ENCODE assay signal across 8 mouse cellular contexts in genomic region chr8:75109236-75109967, GRCm38 (mm10). TPM values are rescaled to one million over a fixed set of nuclear protein-coding genes. Genes with fewer than 3 reads are reported as not detected.
A peak's percentile ranks its signal among the peaks of the same experiment; 100 is the strongest.
DNase-seq lines count a peak whose midpoint lies in the region; ATAC-seq and TF ChIP-seq lines count a peak whose summit lies in the region.

Gene Mcm5, plus strand, starts transcription at chr8:75109569.

- no peaks in the 10 kb centered on the region for H3K9me3 ChIP-seq in embryonic facial prominence, embryonic 13.5 days
- H3K9me3 ChIP-seq in limb, embryonic 12.5 days, result no peaks in the 10 kb centered on the region
- H3K9me3 ChIP-seq in midbrain, embryonic 15.5 days, result no peaks in the 10 kb centered on the region

- peak within 1 kb of the TSS; percentile 97 for H3K4me2 ChIP-seq in embryonic facial prominence, embryonic 13.5 days
- peak within 1 kb of the TSS; percentile 97 for H3K4me2 ChIP-seq in limb, embryonic 12.5 days
- H3K4me2 ChIP-seq in midbrain, embryonic 15.5 days, result peak within 1 kb of the TSS; percentile 81

- no peak for TF ChIP-seq CTCF in kidney, adult 2 months (conservative IDR thresholded peaks at IDR 0.05; ENCODE audit: insufficient read depth, insufficient read length, low read depth, low read length)
- no peak for TF ChIP-seq CTCF in spleen, adult 2 months (IDR thresholded peaks at IDR 0.05; ENCODE audit: extremely low read depth, insufficient read depth, insufficient read length, insufficient replicate concordance)

- WGBS in embryonic facial prominence, embryonic 13.5 days, result under 1% methylated on average over 59 of the region's 59 CpGs
- WGBS in kidney, adult 2 months, result under 1% methylated on average over 59 of the region's 59 CpGs
- WGBS in limb, embryonic 12.5 days, result under 1% methylated on average over 59 of the region's 59 CpGs
- under 1% methylated on average over 59 of the region's 59 CpGs for WGBS in midbrain, embryonic 15.5 days
- under 1% methylated on average over 59 of the region's 59 CpGs for WGBS in spleen, adult 2 months

- H3K27me3 ChIP-seq in embryonic facial prominence, embryonic 13.5 days, result no peaks in the 10 kb centered on the region
- no peaks in the 10 kb centered on the region for H3K27me3 ChIP-seq in kidney, adult 2 months (replicated peaks; ENCODE audit: control insufficient read depth, insufficient read depth, low read length)
- no peaks in the 10 kb centered on the region for H3K27me3 ChIP-seq in limb, embryonic 12.5 days
- no peaks in the 10 kb centered on the region for H3K27me3 ChIP-seq in midbrain, embryonic 15.5 days (replicated peaks)
- no peaks in the 10 kb centered on the region for H3K27me3 ChIP-seq in spleen, adult 2 months (ENCODE audit: control insufficient read depth, insufficient read depth, low read length)

- peaks cover 25% of the 10 kb centered on the region for H3K4me1 ChIP-seq in embryonic facial prominence, embryonic 13.5 days
- H3K4me1 ChIP-seq in kidney, adult 2 months (ENCODE audit: control insufficient read depth, insufficient read depth, low read length), result 0 out of 2 replicates have a peak, but pooled peaks cover 5% of the 10 kb centered on the region
- peaks cover 21% of the 10 kb centered on the region for H3K4me1 ChIP-seq in limb, embryonic 12.5 days (replicated peaks)
- peaks cover 26% of the 10 kb centered on the region for H3K4me1 ChIP-seq in midbrain, embryonic 15.5 days
- H3K4me1 ChIP-seq in spleen, adult 2 months (ENCODE audit: control insufficient read depth, insufficient read depth, insufficient read length), result peaks cover 4% of the 10 kb centered on the region; the same call in 1 of the 2 replicates

- peak within 1 kb of the TSS; percentile 92 for H3K27ac ChIP-seq in embryonic facial prominence, embryonic 13.5 days
- peak within 1 kb of the TSS; percentile 65; the same call in 1 of the 2 replicates for H3K27ac ChIP-seq in kidney, adult 2 months (ENCODE audit: insufficient read depth, low read depth, low read length)
- peak within 1 kb of the TSS; percentile 95 for H3K27ac ChIP-seq in limb, embryonic 12.5 days
- H3K27ac ChIP-seq in midbrain, embryonic 15.5 days, result peak within 1 kb of the TSS; percentile 85
- H3K27ac ChIP-seq in spleen, adult 2 months (ENCODE audit: insufficient read depth, low read length), result peak within 1 kb of the TSS; percentile 89

- H3K4me3 ChIP-seq in embryonic facial prominence, embryonic 13.5 days, result peak within 1 kb of the TSS; percentile 81
- H3K4me3 ChIP-seq in kidney, adult 2 months (ENCODE audit: insufficient read depth, low read depth, low read length), result peak within 1 kb of the TSS; percentile 77
- peak within 1 kb of the TSS; percentile 83 for H3K4me3 ChIP-seq in limb, embryonic 12.5 days (replicated peaks)
- H3K4me3 ChIP-seq in midbrain, embryonic 15.5 days, result peak within 1 kb of the TSS; percentile 56
- peak within 1 kb of the TSS; percentile 84 for H3K4me3 ChIP-seq in spleen, adult 2 months (ENCODE audit: extremely low read depth, insufficient read depth, insufficient read length)

- ATAC-seq in embryonic facial prominence, embryonic 13.5 days (ENCODE audit: insufficient number of reproducible peaks, insufficient read depth, low FRiP score, low TSS enrichment, low read depth), result peak; percentile 96
- ATAC-seq in limb, embryonic 12.5 days (ENCODE audit: insufficient number of reproducible peaks, insufficient read depth, low FRiP score, low TSS enrichment, low read depth), result peak; percentile 96
- ATAC-seq in midbrain, embryonic 15.5 days (replicated peaks), result peak; percentile 99

- peak; percentile 10 for TF ChIP-seq POLR2A in kidney, adult 2 months (IDR thresholded peaks at IDR 0.05; ENCODE audit: low read depth, low read length)
- TF ChIP-seq POLR2A in spleen, adult 2 months (IDR thresholded peaks at IDR 0.05; ENCODE audit: low read depth, low read length), result peak; percentile 12; the same call in 1 of the 2 replicates

- peak within 1 kb of the TSS; percentile 87 for H3K9ac ChIP-seq in embryonic facial prominence, embryonic 13.5 days
- H3K9ac ChIP-seq in limb, embryonic 12.5 days (replicated peaks), result peak within 1 kb of the TSS; percentile 86
- H3K9ac ChIP-seq in midbrain, embryonic 15.5 days, result peak within 1 kb of the TSS; percentile 57

- DNase-seq in 3134 (ENCODE audit: extremely low read depth, insufficient read length, low spot score), result peak; percentile 94
- DNase-seq in adrenal gland, postnatal 36 days, result peak; percentile 95 to 98
- DNase-seq in heart, adult 18-20 months, result peak; percentile 99
- DNase-seq in kidney, adult 2 months, result peak; percentile 100
- DNase-seq in spleen, adult 2 months (ENCODE audit: low read depth in 1 of 2, low spot score in 2 of 2), result peak; percentile 97 to 98

- peaks cover 27% of the 10 kb centered on the region for H3K36me3 ChIP-seq in embryonic facial prominence, embryonic 13.5 days
- H3K36me3 ChIP-seq in kidney, adult 2 months (ENCODE audit: control insufficient read depth, insufficient read depth, low read length), result no peaks in the 10 kb centered on the region
- H3K36me3 ChIP-seq in limb, embryonic 12.5 days, result peaks cover 38% of the 10 kb centered on the region
- H3K36me3 ChIP-seq in midbrain, embryonic 15.5 days (replicated peaks), result no peaks in the 10 kb centered on the region
- H3K36me3 ChIP-seq in spleen, adult 2 months (ENCODE audit: control insufficient read depth, insufficient read depth, low read length), result peaks cover 5% of the 10 kb centered on the region

RNA-seq across cellular contexts. Expression of gene Mcm5, which starts in this region (rescaled TPM):
- total RNA-seq in adrenal gland, postnatal 36 days (2021), result 10 to 100 TPM; 12.7 to 14.2 TPM
- polyA plus RNA-seq in embryonic facial prominence, embryonic 13.5 days (2015; fragmentation: Nextera tagmentation; extraction: Ambion mirVana), result 159 and 177 TPM in 2 replicates
- 1 to 10 TPM; 3.3 to 5.1 TPM for total RNA-seq in heart, adult 18-20 months (2021)
- polyA plus RNA-seq in kidney, adult 2 months (2012; rRNA removed), result 5.7 and 6.0 TPM in 2 replicates
- polyA plus RNA-seq in limb, embryonic 12.5 days (2016; fragmentation: Nextera tagmentation; extraction: Ambion mirVana), result 250 and 255 TPM in 2 replicates
- polyA plus RNA-seq in midbrain, embryonic 15.5 days (2015; fragmentation: Nextera tagmentation; extraction: Ambion mirVana), result 34.0 and 34.2 TPM in 2 replicates
- 34.8 and 44.1 TPM in 2 replicates for polyA plus RNA-seq in spleen, adult 2 months (2012; rRNA removed)

Comparison
In these comparisons a context has a peak if more than half of its experiments do, and no peak if none do; other contexts are left out.
1. Peak in every context shown above with its lines: DNase-seq, ATAC-seq, H3K4me3 ChIP-seq and H3K27ac ChIP-seq.